Mouse (Mus musculus): ENCODE measurements around the gene Amer3.
"Not testable (repeated sequence)": the region's sequence is repeated elsewhere in the genome, so short reads cannot be mapped to it uniquely, and the experiment has no call there.

DNA sequence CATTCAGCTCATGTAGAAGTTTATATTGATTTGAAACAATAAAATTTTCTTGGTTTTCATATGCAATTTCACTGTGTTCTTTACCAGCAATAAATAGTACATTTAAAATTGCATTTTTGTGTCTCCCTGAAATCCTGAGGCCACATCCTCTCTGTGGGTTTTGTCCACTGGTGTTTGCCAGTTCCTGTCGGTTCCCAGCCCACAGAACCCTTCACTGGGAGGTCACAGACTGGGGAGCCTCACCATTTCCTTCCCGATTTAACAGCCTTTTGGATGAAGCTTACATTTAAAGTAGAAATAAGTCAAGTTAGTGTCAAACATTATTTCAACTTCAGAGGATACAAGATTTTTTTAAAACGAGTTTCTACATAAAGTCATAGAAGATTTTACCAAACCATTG, 44.9 kb upstream of the Amer3 start:
- not testable (repeated sequence) for TF ChIP-seq ELF1 (IDR thresholded peaks at IDR 0.05; ENCODE audit: low read depth, low read length); CTCF (IDR thresholded peaks at IDR 0.05 in 2 of 3, conservative IDR thresholded peaks at IDR 0.05 in 1 of 3; ENCODE audit: control insufficient read depth in 1 of 3, insufficient read depth in 1 of 3, low read depth in 2 of 3, low read length in 3 of 3, poor library complexity in 1 of 3, severe bottlenecking in 1 of 3); MXI1 (IDR thresholded peaks at IDR 0.05; ENCODE audit: low read depth, low read length); MAZ (IDR thresholded peaks at IDR 0.05; ENCODE audit: low read depth, low read length); POLR2A (IDR thresholded peaks at IDR 0.05; ENCODE audit: control insufficient read depth in 1 of 2, insufficient read depth in 1 of 2, low read depth in 1 of 2, low read length in 2 of 2, poor library complexity in 1 of 2); MAFK (IDR thresholded peaks at IDR 0.05; ENCODE audit: borderline replicate concordance, low read depth, low read length); ZNF384 (IDR thresholded peaks at IDR 0.05; ENCODE audit: low read depth, low read length); GATA1 (IDR thresholded peaks at IDR 0.05; ENCODE audit: low read depth, low read length); UBTF (IDR thresholded peaks at IDR 0.05; ENCODE audit: borderline replicate concordance, insufficient read depth, low read depth, low read length)
